In the genomic region with DNA sequence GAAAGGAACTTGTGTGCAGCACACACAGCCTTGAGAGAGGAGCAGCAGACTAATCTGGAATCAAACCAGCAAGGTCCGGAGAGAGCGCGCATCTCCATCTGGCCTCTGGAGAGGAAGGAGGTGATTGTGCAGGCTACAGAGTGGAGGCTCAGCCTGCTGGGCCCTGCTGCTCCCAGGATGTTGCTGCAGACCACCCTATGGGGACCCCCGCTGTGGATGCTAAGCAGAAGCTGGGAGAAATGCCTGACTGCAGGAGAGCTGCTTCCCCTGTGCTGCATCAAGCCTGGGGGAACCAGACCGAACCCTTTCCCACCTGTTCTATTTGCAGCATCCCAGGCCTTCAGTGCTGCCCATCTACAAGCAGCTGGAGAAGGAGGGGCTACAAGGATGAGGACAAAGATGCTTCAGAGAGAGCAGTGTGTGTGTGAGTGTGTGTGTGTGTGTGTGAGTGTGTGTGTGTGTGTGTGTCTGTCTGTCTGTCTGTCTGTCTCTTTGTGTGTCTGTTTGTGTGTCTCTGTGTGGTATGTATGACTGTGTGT, we compare ENCODE assay signal across 14 mouse cellular contexts.
DNase-seq lines count a peak whose midpoint lies in the region; ATAC-seq lines count a peak whose summit lies in the region.
"Had no signal": no experiment of that assay in that cellular context is flagged by ENCODE, and none has a peak within 500 bp of the region (broad histone marks: within the 10 kb centered on the region; RNA-seq: fewer than 3 reads in every experiment).

No protein-coding gene starts in this region.

- 74% methylated on average over 5 of the region's 5 CpGs for WGBS in forebrain, embryonic 11.5 days
- 60% methylated on average over 5 of the region's 5 CpGs for WGBS in forebrain, embryonic 16.5 days
- 82% methylated on average over 5 of the region's 5 CpGs for WGBS in limb, embryonic 10.5 days
- WGBS in midbrain, embryonic 16.5 days: 54% methylated on average over 5 of the region's 5 CpGs
- WGBS in heart, embryonic 11.5 days (ENCODE audit: insufficient replicate concordance): 75% methylated on average over 5 of the region's 5 CpGs
- WGBS in heart, embryonic 12.5 days: 66% methylated on average over 5 of the region's 5 CpGs

- H3K9me3 ChIP-seq in forebrain, embryonic 11.5 days (ENCODE audit: control insufficient read depth, low read length): no peaks in the 10 kb centered on the region
- no peaks in the 10 kb centered on the region for H3K9me3 ChIP-seq in forebrain, embryonic 16.5 days (ENCODE audit: control insufficient read depth, low read length)
- no peaks in the 10 kb centered on the region for H3K9me3 ChIP-seq in limb, embryonic 10.5 days (replicated peaks)
- H3K9me3 ChIP-seq in midbrain, embryonic 16.5 days (replicated peaks; ENCODE audit: control insufficient read depth, low read length, poor library complexity, severe bottlenecking): no peaks in the 10 kb centered on the region
- H3K9me3 ChIP-seq in heart, embryonic 11.5 days (replicated peaks; ENCODE audit: control insufficient read depth, low read length): no peaks in the 10 kb centered on the region
- no peaks in the 10 kb centered on the region for H3K9me3 ChIP-seq in heart, embryonic 12.5 days (replicated peaks)

- H3K9ac ChIP-seq in forebrain, embryonic 11.5 days (ENCODE audit: low read length): no peak overlapping the region
- no peak overlapping the region for H3K9ac ChIP-seq in forebrain, embryonic 16.5 days (replicated peaks; ENCODE audit: low read depth, low read length)
- H3K9ac ChIP-seq in midbrain, embryonic 16.5 days (ENCODE audit: low read depth, low read length): no peak overlapping the region
- H3K9ac ChIP-seq in heart, embryonic 11.5 days (ENCODE audit: low read depth, low read length): no peak overlapping the region
- no peak overlapping the region for H3K9ac ChIP-seq in heart, embryonic 12.5 days

- no peak for ATAC-seq in forebrain, embryonic 11.5 days (replicated peaks; ENCODE audit: low FRiP score)
- ATAC-seq in forebrain, embryonic 16.5 days: peak; percentile 53
- no peak for ATAC-seq in midbrain, embryonic 16.5 days
- no peak for ATAC-seq in heart, embryonic 11.5 days (replicated peaks; ENCODE audit: insufficient number of reproducible peaks, low FRiP score, low TSS enrichment)
- no peak for ATAC-seq in heart, embryonic 12.5 days (ENCODE audit: insufficient number of reproducible peaks, low FRiP score)

- H3K36me3 ChIP-seq in forebrain, embryonic 11.5 days (ENCODE audit: control insufficient read depth, insufficient read depth, low read length): no peaks in the 10 kb centered on the region
- no peaks in the 10 kb centered on the region for H3K36me3 ChIP-seq in forebrain, embryonic 16.5 days (ENCODE audit: control insufficient read depth, insufficient read depth)
- no peaks in the 10 kb centered on the region for H3K36me3 ChIP-seq in limb, embryonic 10.5 days
- no peaks in the 10 kb centered on the region for H3K36me3 ChIP-seq in midbrain, embryonic 16.5 days (ENCODE audit: control insufficient read depth, insufficient read depth, low read length)
- H3K36me3 ChIP-seq in heart, embryonic 11.5 days (ENCODE audit: control insufficient read depth, insufficient read depth, low read length): no peaks in the 10 kb centered on the region
- H3K36me3 ChIP-seq in heart, embryonic 12.5 days: no peaks in the 10 kb centered on the region

- H3K27me3 ChIP-seq in forebrain, embryonic 11.5 days (ENCODE audit: control insufficient read depth, insufficient read depth, low read length): no peaks in the 10 kb centered on the region
- H3K27me3 ChIP-seq in forebrain, embryonic 16.5 days (replicated peaks; ENCODE audit: control insufficient read depth, insufficient read depth, low read length): no peaks in the 10 kb centered on the region
- H3K27me3 ChIP-seq in limb, embryonic 10.5 days (ENCODE audit: low read depth, poor library complexity, severe bottlenecking): no peaks in the 10 kb centered on the region
- H3K27me3 ChIP-seq in midbrain, embryonic 16.5 days (ENCODE audit: control insufficient read depth, insufficient read depth, low read depth, low read length): no peaks in the 10 kb centered on the region
- no peaks in the 10 kb centered on the region for H3K27me3 ChIP-seq in heart, embryonic 11.5 days (ENCODE audit: control insufficient read depth, insufficient read depth, low read length)
- H3K27me3 ChIP-seq in heart, embryonic 12.5 days (replicated peaks): no peaks in the 10 kb centered on the region

- H3K4me3 ChIP-seq in forebrain, embryonic 11.5 days (ENCODE audit: low read depth, low read length): no peak overlapping the region
- no peak overlapping the region for H3K4me3 ChIP-seq in forebrain, embryonic 16.5 days (replicated peaks; ENCODE audit: low read length)
- no peak overlapping the region for H3K4me3 ChIP-seq in limb, embryonic 10.5 days
- no peak overlapping the region for H3K4me3 ChIP-seq in midbrain, embryonic 16.5 days (ENCODE audit: low read depth, low read length)
- H3K4me3 ChIP-seq in heart, embryonic 11.5 days (ENCODE audit: low read depth, low read length): no peak overlapping the region
- H3K4me3 ChIP-seq in heart, embryonic 12.5 days: no peak overlapping the region
- H3K4me3 ChIP-seq: heart, adult 2 months had no signal

- no peaks in the 10 kb centered on the region for H3K4me1 ChIP-seq in forebrain, embryonic 11.5 days (replicated peaks; ENCODE audit: control insufficient read depth, insufficient read depth, low read length)
- H3K4me1 ChIP-seq in forebrain, embryonic 16.5 days (replicated peaks; ENCODE audit: control insufficient read depth, insufficient read depth, low read length): peaks cover 4% of the 10 kb centered on the region
- no peaks in the 10 kb centered on the region for H3K4me1 ChIP-seq in limb, embryonic 10.5 days
- peaks cover 7% of the 10 kb centered on the region; the same call in 1 of the 2 replicates for H3K4me1 ChIP-seq in midbrain, embryonic 16.5 days (ENCODE audit: control insufficient read depth, insufficient read depth, low read length)
- H3K4me1 ChIP-seq in heart, embryonic 11.5 days (ENCODE audit: control insufficient read depth, insufficient read depth, low read length): no peaks in the 10 kb centered on the region
- H3K4me1 ChIP-seq in heart, embryonic 12.5 days (replicated peaks): no peaks in the 10 kb centered on the region

- H3K27ac ChIP-seq in forebrain, embryonic 11.5 days (ENCODE audit: low read depth, low read length): no peak overlapping the region
- no peak overlapping the region for H3K27ac ChIP-seq in forebrain, embryonic 16.5 days (ENCODE audit: low read length)
- 0 out of 2 replicates have a peak overlapping the region, but pooled peaks have one; percentile 27 for H3K27ac ChIP-seq in limb, embryonic 10.5 days
- H3K27ac ChIP-seq in midbrain, embryonic 16.5 days (ENCODE audit: low read length): 0 out of 2 replicates have a peak overlapping the region, but pooled peaks have one; percentile 33
- no peak overlapping the region for H3K27ac ChIP-seq in heart, embryonic 11.5 days (ENCODE audit: low read depth, low read length)
- no peak overlapping the region for H3K27ac ChIP-seq in heart, embryonic 12.5 days (ENCODE audit: poor library complexity, severe bottlenecking)
- H3K27ac ChIP-seq: heart, adult 2 months; macrophage had no signal

- peak; percentile 57 for DNase-seq in forebrain, embryonic 11.5 days (ENCODE audit: low spot score)
- DNase-seq in limb, embryonic 10.5 days (ENCODE audit: low spot score): no peak
- no peak for DNase-seq in right cerebral cortex, postnatal 4 days
- DNase-seq: adrenal gland, postnatal 25 days; cerebellum, adult 9-11 months; heart, adult 2 months; kidney, adult 2 months; lung, adult 2 months had no signal

- no peak overlapping the region for H3K4me2 ChIP-seq in forebrain, embryonic 11.5 days (ENCODE audit: low read depth, low read length, severe bottlenecking)
- H3K4me2 ChIP-seq in forebrain, embryonic 16.5 days (ENCODE audit: low read length): no peak overlapping the region
- no peak overlapping the region for H3K4me2 ChIP-seq in midbrain, embryonic 16.5 days (ENCODE audit: low read length)
- no peak overlapping the region for H3K4me2 ChIP-seq in heart, embryonic 11.5 days
- no peak overlapping the region for H3K4me2 ChIP-seq in heart, embryonic 12.5 days
- H3K4me2 ChIP-seq: liver, embryonic 11.5 days had no signal

Comparison
In these comparisons a context has a peak if more than half of its experiments do, and no peak if none do; other contexts are left out.
1. H3K27ac ChIP-seq: peak in limb, embryonic 10.5 days (single experiment) and midbrain, embryonic 16.5 days (single experiment); none in forebrain, embryonic 11.5 days (single experiment), forebrain, embryonic 16.5 days (single experiment), heart, embryonic 11.5 days (single experiment) and heart, embryonic 12.5 days (single experiment).